Mouse (Mus musculus): ENCODE measurements around the gene Gadd45a.

DNA sequence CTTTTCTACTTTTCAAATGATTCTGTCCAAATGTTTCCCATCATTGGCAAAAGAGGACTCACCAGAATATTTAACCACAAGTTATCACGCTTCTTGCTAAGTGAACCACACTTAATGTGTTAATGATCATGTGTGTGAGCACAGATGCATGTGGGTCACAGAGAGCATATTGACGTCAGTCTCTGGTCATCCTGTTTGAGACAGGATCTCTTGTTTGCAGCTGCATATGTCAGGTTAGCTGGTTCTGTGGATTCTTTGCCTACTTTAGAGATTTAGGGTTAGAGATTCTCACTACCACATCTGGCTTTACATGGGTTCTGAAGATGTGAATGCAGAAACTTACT lies 12.4 kb upstream of the Gadd45a start:
- TF ChIP-seq CTCF (IDR thresholded peaks at IDR 0.05; ENCODE audit: low read depth, low read length) (no peak), POLR2A (IDR thresholded peaks at IDR 0.05; ENCODE audit: insufficient read depth, low read length) (no peak), EP300 (IDR thresholded peaks at IDR 0.05; ENCODE audit: insufficient read depth, low read depth, low read length) (no peak)
